Mouse (Mus musculus) ovary, adult 18-20 months (tissue): ENCODE measurements around the gene Kcnmb1.

Experiments used
- DNase-seq: peaks from one replicate; pipeline ENCODE4 v3.0.0; 2022; ENCODE audit warnings: low spot score, mixed read lengths

Gene Kcnmb1

GRCm38 (mm10) chr11:33944786-33945328 is 18.0 kb upstream of the Kcnmb1 start:
- DNase-seq, result no peak

GRCm38 (mm10) chr11:33946501-33946900 is 16.3 kb upstream of the Kcnmb1 start:
- DNase-seq, result no peak

GRCm38 (mm10) chr11:33951155-33951554 is 11.7 kb upstream of the Kcnmb1 start:
- DNase-seq, result no peak

- no peak for DNase-seq
Measured at GRCm38 (mm10) chr11:33951684-33952625, 10.9 kb upstream of the Kcnmb1 start.

- DNase-seq, result no peak
Measured at GRCm38 (mm10) chr11:33955982-33956381, 6.8 kb upstream of the Kcnmb1 start.

GRCm38 (mm10) chr11:33956623-33957022 is 6.2 kb upstream of the Kcnmb1 start:
- DNase-seq, result no peak

GRCm38 (mm10) chr11:33957595-33957994 is 5.2 kb upstream of the Kcnmb1 start:
- DNase-seq, result no peak

GRCm38 (mm10) chr11:33958713-33959112 is 4.1 kb upstream of the Kcnmb1 start:
- DNase-seq, result no peak

GRCm38 (mm10) chr11:33962178-33962577 is 635 bp upstream of the Kcnmb1 start:
- DNase-seq, result no peak

- no peak for DNase-seq
Measured at GRCm38 (mm10) chr11:33965380-33965779, 2.6 kb downstream of the Kcnmb1 start.

GRCm38 (mm10) chr11:33967708-33968107 is 4.9 kb downstream of the Kcnmb1 start:
- DNase-seq, result no peak

- DNase-seq, result no peak
Measured at GRCm38 (mm10) chr11:33969199-33969598, 6.4 kb downstream of the Kcnmb1 start.

- no peak for DNase-seq
Measured at GRCm38 (mm10) chr11:33972114-33972513, 9.3 kb downstream of the Kcnmb1 start.

GRCm38 (mm10) chr11:33974341-33975040 is 11.7 kb downstream of the Kcnmb1 start:
- no peak for DNase-seq

- no peak for DNase-seq
Measured at GRCm38 (mm10) chr11:33975121-33975520, 12.3 kb downstream of the Kcnmb1 start.

GRCm38 (mm10) chr11:33980146-33980545 is 17.3 kb downstream of the Kcnmb1 start:
- no peak for DNase-seq

GRCm38 (mm10) chr11:33986525-33986924 is 23.7 kb downstream of the Kcnmb1 start:
- no peak for DNase-seq

GRCm38 (mm10) chr11:33990002-33990401 is 27.2 kb downstream of the Kcnmb1 start:
- DNase-seq, result no peak

- no peak for DNase-seq
Measured at GRCm38 (mm10) chr11:33992938-33993337, 30.1 kb downstream of the Kcnmb1 start, which contains the start of gene Kcnip1. Gene Kcnip1 (minus strand): TSS chr11:33993152.

GRCm38 (mm10) chr11:33993496-33993895 is 30.7 kb downstream of the Kcnmb1 start:
- no peak for DNase-seq

- no peak for DNase-seq
Measured at GRCm38 (mm10) chr11:33998244-33998643, 35.4 kb downstream of the Kcnmb1 start.

GRCm38 (mm10) chr11:34000416-34000815 is 37.6 kb downstream of the Kcnmb1 start:
- no peak for DNase-seq
